Mouse (Mus musculus) spleen, adult 2 months (tissue): Measurements from ENCODE around the gene Pmis2.

Experiments used
- CTCF ChIP-seq: fragments of 200-500 bp; IDR thresholded peaks from 2 replicates; pipeline ENCODE4 v1.5.1; 2011; ENCODE audit warnings: mild to moderate bottlenecking, inconsistent platforms; ENCODE audit not compliant: insufficient read depth, insufficient read length, insufficient replicate concordance; ENCODE audit errors: extremely low read depth
- POLR2A ChIP-seq: fragments of 200-500 bp; IDR thresholded peaks from 2 replicates; pipeline ENCODE4 v1.6.1; 2011; ENCODE audit warnings: low read depth, low read length, inconsistent platforms

DNA sequence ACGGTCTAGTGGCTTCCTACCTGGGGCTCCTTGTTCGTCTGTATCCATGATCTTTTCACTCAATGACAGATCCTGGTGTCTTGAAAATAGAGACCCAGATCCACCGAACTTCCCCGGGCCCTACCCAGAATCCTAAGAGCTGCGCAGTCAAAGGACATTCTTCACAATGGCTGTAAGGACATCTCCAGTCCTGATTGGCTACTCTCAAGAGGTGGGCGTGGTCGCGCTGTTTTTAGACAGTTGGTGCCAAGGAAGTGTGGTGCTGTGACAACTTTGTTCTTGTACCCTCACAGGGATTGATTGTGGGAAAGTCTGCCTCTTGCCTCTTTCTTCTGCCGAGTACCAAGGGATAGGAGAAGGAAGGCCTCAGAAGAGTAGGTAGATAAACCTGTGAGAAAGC, at the start of gene Pmis2:
- TF ChIP-seq POLR2A = no peak
- TF ChIP-seq CTCF = no peak
